Mouse (Mus musculus): ENCODE data around the gene Tubgcp3. TPM values are rescaled to one million over a fixed set of nuclear protein-coding genes. Genes with fewer than 3 reads are reported as not detected.

Tubgcp3 gene
- total RNA-seq, 2 experiments from 2014 or later: 31.7 to 40.9 TPM

- intact Hi-C loops (cut with DNase I): loop anchor here (2.0 kb wide), 1 partner anchor 609 kb away; no protein-coding TSS in a partner anchor
- DNase-seq (ENCODE audit: low spot score in 2 of 2): no peak
Measured at GRCm38 (mm10) chr8:12565488-12565887, 106.6 kb downstream of the Tubgcp3 start.

DNA sequence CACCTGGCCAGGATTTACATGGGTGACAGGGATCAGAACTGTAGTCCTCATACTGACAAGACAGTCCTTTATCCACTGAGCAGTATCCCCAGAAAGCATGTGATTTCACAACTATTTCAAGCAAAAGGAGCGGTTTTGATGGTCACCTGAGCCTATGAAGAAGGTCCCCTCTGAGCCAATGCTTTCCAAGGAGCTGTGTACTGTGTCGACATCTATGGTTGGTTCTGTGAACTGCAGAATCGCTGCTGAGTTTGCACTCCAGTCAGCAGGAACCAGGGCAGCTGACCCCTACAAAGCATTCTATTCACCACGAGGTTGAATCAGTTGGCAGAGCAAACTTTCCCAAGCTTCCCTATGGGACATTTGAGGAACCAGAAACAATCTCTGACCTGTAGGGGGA is 107.7 kb downstream of the Tubgcp3 start:
- intact Hi-C loops (cut with DNase I): loop anchor here (2.0 to 5.0 kb wide), 2 partner anchors 172 to 608 kb away; no protein-coding TSS in a partner anchor
- DNase-seq (ENCODE audit: low spot score in 2 of 2): peak; percentile 11 to 17

Small RNA genes within 50 kb of the gene (microRNA-seq; reads per million reads assigned to microRNA genes)
- gene Gm26483: not detected

Other genes with a start within 250 kb of the Tubgcp3 start
- gene Spaca7, start 99.2 kb downstream of the Tubgcp3 start, total RNA-seq (2021): not detected
- 10 to 100 TPM; 39.7 to 52.2 TPM for gene Atp11a, start 84.8 kb upstream of the Tubgcp3 start, total RNA-seq (2021)
- gene Mcf2l, start 201.6 kb upstream of the Tubgcp3 start, total RNA-seq (2021): 100 to 1,000 TPM; 203 to 267 TPM